Mouse (Mus musculus) layer of hippocampus, postnatal 36 days (tissue): ENCODE measurements around the gene Chd5. TPM values are rescaled to one million over a fixed set of nuclear protein-coding genes. Genes with fewer than 3 reads are reported as not detected.

Source experiments
- total RNA-seq, 2 experiments: library from RNA; stranded (reverse); gene quantifications; 2 replicates each; pipeline ENCODE4 v1.2.3; 2021

Gene Chd5
- total RNA-seq, 2 experiments from 2014 or later, result 124 to 130 TPM

Other genes starting within 250 kb of the Chd5 start
- 10 to 100 TPM; 46.5 to 65.3 TPM for gene Tnfrsf25, start 222.7 kb upstream of the Chd5 start, total RNA-seq
- gene Espn, start 186.3 kb upstream of the Chd5 start, total RNA-seq, result 1 to 10 TPM; 1.4 to 1.5 TPM
- not detected for gene Hes2, start 179.8 kb upstream of the Chd5 start, total RNA-seq
- 100 to 1,000 TPM; 331 to 345 TPM for gene Acot7, start 160.5 kb upstream of the Chd5 start, total RNA-seq
- 1 to 10 TPM; 5.3 to 6.1 TPM for gene Gpr153, start 64.4 kb upstream of the Chd5 start, total RNA-seq
- not detected for gene Hes3, start 47.0 kb upstream of the Chd5 start, total RNA-seq
- 10 to 100 TPM; 43.9 to 44.7 TPM for gene Icmt, start 41.4 kb upstream of the Chd5 start, total RNA-seq
- gene Rnf207, start 19.7 kb upstream of the Chd5 start, total RNA-seq, result 1 to 10 TPM; 4.7 to 6.1 TPM
- 100 to 1,000 TPM; 203 TPM for gene Rpl22, start 12.9 kb upstream of the Chd5 start, total RNA-seq
- 10 to 100 TPM; 26.6 to 30.1 TPM for gene Nphp4, start 138.1 kb downstream of the Chd5 start, total RNA-seq
- 100 to 1,000 TPM; 725 to 726 TPM for gene Kcnab2, start 139.2 kb downstream of the Chd5 start, total RNA-seq